Mouse (Mus musculus): ENCODE data around the gene Ocm. TPM values are rescaled to one million over a fixed set of nuclear protein-coding genes. Genes with fewer than 3 reads are reported as not detected.

Ocm gene
- polyA plus RNA-seq, 1 experiment from 2014 or later: 3.2 TPM

- no peak overlapping the region for H3K4me2 ChIP-seq (replicated peaks; ENCODE audit: low read depth, low read length)
- no peaks in the 10 kb centered on the region; the same call in 1 of the 2 replicates for H3K27me3 ChIP-seq (ENCODE audit: insufficient read depth, low read length)
- WGBS: 83% methylated on average over 11 of the region's 11 CpGs
- no peak overlapping the region for H3K27ac ChIP-seq (ENCODE audit: low read length)
- no peak overlapping the region for H3K9ac ChIP-seq (replicated peaks; ENCODE audit: low read length)
- no peak overlapping the region for H3K4me3 ChIP-seq (ENCODE audit: low read length)
- no peaks in the 10 kb centered on the region for H3K36me3 ChIP-seq (ENCODE audit: insufficient read depth, low read length)
- no peaks in the 10 kb centered on the region for H3K4me1 ChIP-seq (ENCODE audit: insufficient read depth, low read length)
- peaks cover 5% of the 10 kb centered on the region; the same call in 1 of the 2 replicates for H3K9me3 ChIP-seq (ENCODE audit: low read length)
- no peak for ATAC-seq (ENCODE audit: low FRiP score, low TSS enrichment)
Observed at GRCm38 (mm10) chr5:144043166-144043565, 16.7 kb upstream of the Ocm start.

DNA sequence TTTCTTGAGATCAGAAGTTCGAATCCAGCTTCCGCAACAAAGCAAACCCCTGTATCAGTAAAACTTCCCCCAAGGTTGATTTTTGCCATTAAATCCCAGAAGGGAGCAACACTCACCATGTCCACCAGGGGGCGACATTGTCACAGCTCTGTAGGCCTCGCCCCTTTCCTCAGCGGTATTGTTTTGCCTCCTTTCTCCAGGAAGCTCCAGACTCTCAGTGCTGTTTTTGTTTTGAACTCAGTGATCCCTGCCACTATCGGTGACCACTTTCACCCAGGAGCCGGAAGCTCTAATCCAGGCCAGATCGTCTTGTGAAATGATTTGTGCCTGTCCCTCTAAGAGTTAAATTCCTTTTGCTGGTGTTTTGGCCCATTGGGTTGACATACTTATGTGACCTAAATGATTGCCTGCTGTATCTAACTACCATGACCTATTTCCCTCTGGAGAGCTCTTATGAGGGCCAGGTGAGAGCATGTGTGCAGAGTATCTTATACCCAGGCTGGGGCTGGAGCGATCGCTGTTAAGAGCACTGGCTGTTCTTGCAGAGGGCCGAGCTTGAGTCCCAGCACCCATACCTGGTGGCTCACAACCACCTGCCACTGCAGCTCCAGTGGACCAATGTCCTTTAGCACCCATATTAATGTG, 14.4 kb upstream of the Ocm start:
- WGBS: 36% methylated on average over 11 of the region's 11 CpGs
- H3K9ac ChIP-seq (replicated peaks; ENCODE audit: low read length): no peak overlapping the region; the same call in 1 of the 2 replicates
- no peaks in the 10 kb centered on the region for H3K36me3 ChIP-seq (ENCODE audit: insufficient read depth, low read length)
- peaks cover 5% of the 10 kb centered on the region; the same call in 1 of the 2 replicates for H3K9me3 ChIP-seq (ENCODE audit: low read length)
- H3K4me3 ChIP-seq (ENCODE audit: low read length): peak overlapping the region; percentile 13; the same call in 1 of the 2 replicates
- no peak overlapping the region for H3K27ac ChIP-seq (ENCODE audit: low read length)
- peak; percentile 70; the same call in 1 of the 2 replicates for ATAC-seq (ENCODE audit: low FRiP score, low TSS enrichment)
- H3K27me3 ChIP-seq (ENCODE audit: insufficient read depth, low read length): no peaks in the 10 kb centered on the region
- H3K4me1 ChIP-seq (ENCODE audit: insufficient read depth, low read length): no peaks in the 10 kb centered on the region
- peak overlapping the region; percentile 30; the same call in 1 of the 2 replicates for H3K4me2 ChIP-seq (replicated peaks; ENCODE audit: low read depth, low read length)

GRCm38 (mm10) chr5:144039886-144040285, 13.4 kb upstream of the Ocm start:
- Histone ChIP-seq H3K4me2 (replicated peaks; ENCODE audit: low read depth, low read length) (no peak overlapping the region), H3K9ac (replicated peaks; ENCODE audit: low read length) (no peak overlapping the region), H3K4me3 (ENCODE audit: low read length) (no peak overlapping the region), H3K27ac (ENCODE audit: low read length) (no peak overlapping the region), H3K4me1 (ENCODE audit: insufficient read depth, low read length) (no peaks in the 10 kb centered on the region), H3K9me3 (ENCODE audit: low read length) (peaks cover 5% of the 10 kb centered on the region; the same call in 1 of the 2 replicates), H3K27me3 (ENCODE audit: insufficient read depth, low read length) (no peaks in the 10 kb centered on the region), H3K36me3 (ENCODE audit: insufficient read depth, low read length) (no peaks in the 10 kb centered on the region)
- 88% methylated on average over 5 of the region's 5 CpGs for WGBS
- ATAC-seq (ENCODE audit: low FRiP score, low TSS enrichment): no peak

DNA sequence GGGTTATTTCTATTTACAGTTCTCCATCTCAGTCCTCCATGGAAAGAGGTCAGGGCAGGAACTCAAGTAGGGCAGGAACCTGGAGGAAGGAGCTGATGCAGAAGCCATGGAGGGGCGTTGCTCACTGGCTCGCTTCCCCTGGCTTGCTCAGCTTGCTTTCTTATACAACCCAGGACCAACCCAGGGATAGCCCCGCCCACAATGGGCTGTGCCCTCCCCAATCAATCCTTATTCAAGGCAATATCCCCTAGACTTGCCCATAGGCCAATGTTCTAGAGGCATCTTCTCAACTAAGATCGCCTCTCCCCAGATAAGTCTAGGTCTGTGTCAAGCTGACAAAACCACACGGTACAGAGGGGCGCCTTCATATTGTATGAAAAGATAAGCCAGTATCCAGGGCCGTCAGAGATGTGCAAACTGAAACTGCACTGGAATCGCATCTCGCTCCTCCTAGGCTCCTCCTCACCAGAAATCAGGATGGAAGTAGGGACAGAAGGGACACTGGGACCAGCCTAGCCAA, 12.7 kb upstream of the Ocm start:
- no peak overlapping the region for H3K27ac ChIP-seq (ENCODE audit: low read length)
- no peaks in the 10 kb centered on the region for H3K36me3 ChIP-seq (ENCODE audit: insufficient read depth, low read length)
- WGBS: 78% methylated on average over 9 of the region's 9 CpGs
- no peaks in the 10 kb centered on the region for H3K27me3 ChIP-seq (ENCODE audit: insufficient read depth, low read length)
- no peaks in the 10 kb centered on the region for H3K4me1 ChIP-seq (ENCODE audit: insufficient read depth, low read length)
- ATAC-seq (ENCODE audit: low FRiP score, low TSS enrichment): no peak
- H3K4me2 ChIP-seq (replicated peaks; ENCODE audit: low read depth, low read length): no peak overlapping the region
- H3K9me3 ChIP-seq (ENCODE audit: low read length): peaks cover 5% of the 10 kb centered on the region; the same call in 1 of the 2 replicates
- no peak overlapping the region for H3K9ac ChIP-seq (replicated peaks; ENCODE audit: low read length)
- no peak overlapping the region for H3K4me3 ChIP-seq (ENCODE audit: low read length)

DNA sequence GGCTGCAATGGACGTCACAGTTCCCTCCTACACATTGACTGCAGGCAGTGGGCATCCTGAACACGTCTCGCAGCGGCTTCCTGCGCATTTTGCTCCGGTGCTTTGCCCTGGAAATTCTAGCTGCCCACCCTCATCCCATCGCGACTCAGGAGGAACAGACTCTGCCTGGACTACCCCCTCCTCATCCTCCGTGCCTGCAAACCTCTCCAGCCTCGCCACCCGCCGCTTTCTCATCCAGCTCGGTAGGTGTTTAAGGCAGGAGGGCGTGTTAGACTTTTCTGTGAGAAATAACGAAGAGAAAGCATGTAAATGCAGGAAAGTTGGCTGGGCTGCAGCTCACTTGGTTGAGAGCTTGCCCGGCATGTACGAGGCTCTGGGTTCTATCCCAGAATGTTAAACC, 10.5 kb upstream of the Ocm start:
- Histone ChIP-seq H3K9me3 (ENCODE audit: low read length) (peaks cover 5% of the 10 kb centered on the region; the same call in 1 of the 2 replicates), H3K4me3 (ENCODE audit: low read length) (no peak overlapping the region), H3K4me1 (ENCODE audit: insufficient read depth, low read length) (no peaks in the 10 kb centered on the region), H3K27ac (ENCODE audit: low read length) (no peak overlapping the region), H3K27me3 (ENCODE audit: insufficient read depth, low read length) (no peaks in the 10 kb centered on the region), H3K36me3 (ENCODE audit: insufficient read depth, low read length) (no peaks in the 10 kb centered on the region), H3K9ac (replicated peaks; ENCODE audit: low read length) (no peak overlapping the region), H3K4me2 (replicated peaks; ENCODE audit: low read depth, low read length) (0 out of 2 replicates have a peak overlapping the region, but pooled peaks have one; percentile 24)
- 55% methylated on average over 17 of the region's 17 CpGs for WGBS
- no peak for ATAC-seq (ENCODE audit: low FRiP score, low TSS enrichment)

GRCm38 (mm10) chr5:144034567-144034966, 8.1 kb upstream of the Ocm start:
- 62% methylated on average over 7 of the region's 7 CpGs for WGBS
- Histone ChIP-seq H3K9ac (replicated peaks; ENCODE audit: low read length) (no peak overlapping the region), H3K4me3 (ENCODE audit: low read length) (no peak overlapping the region), H3K4me2 (replicated peaks; ENCODE audit: low read depth, low read length) (no peak overlapping the region), H3K36me3 (ENCODE audit: insufficient read depth, low read length) (no peaks in the 10 kb centered on the region), H3K27me3 (ENCODE audit: insufficient read depth, low read length) (no peaks in the 10 kb centered on the region), H3K4me1 (ENCODE audit: insufficient read depth, low read length) (no peaks in the 10 kb centered on the region), H3K27ac (ENCODE audit: low read length) (no peak overlapping the region), H3K9me3 (ENCODE audit: low read length) (peaks cover 3% of the 10 kb centered on the region; the same call in 1 of the 2 replicates)
- no peak for ATAC-seq (ENCODE audit: low FRiP score, low TSS enrichment)

DNA sequence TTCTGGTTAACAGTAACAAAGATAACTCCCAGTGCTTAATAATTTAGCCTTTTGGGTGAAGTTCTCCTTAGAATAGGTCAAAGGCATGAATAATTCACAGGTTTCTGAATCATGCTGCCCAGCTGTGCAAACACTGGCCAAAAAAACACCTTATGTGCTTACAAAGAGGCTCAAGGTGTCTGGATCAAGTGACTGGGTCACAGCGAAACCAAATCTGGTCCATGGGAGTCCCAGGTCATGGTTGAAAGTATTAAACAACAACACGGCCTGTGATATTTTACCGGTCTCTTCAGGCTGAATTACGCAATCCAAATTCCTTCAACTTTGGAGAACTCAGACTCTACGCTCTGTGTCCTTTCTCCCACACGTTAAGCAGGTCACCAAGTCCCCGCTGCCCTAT, 6.0 kb upstream of the Ocm start:
- ATAC-seq (ENCODE audit: low FRiP score, low TSS enrichment): no peak
- Histone ChIP-seq H3K27ac (ENCODE audit: low read length) (no peak overlapping the region), H3K9me3 (ENCODE audit: low read length) (no peaks in the 10 kb centered on the region), H3K27me3 (ENCODE audit: insufficient read depth, low read length) (no peaks in the 10 kb centered on the region), H3K4me2 (replicated peaks; ENCODE audit: low read depth, low read length) (no peak overlapping the region), H3K4me3 (ENCODE audit: low read length) (no peak overlapping the region), H3K9ac (replicated peaks; ENCODE audit: low read length) (no peak overlapping the region), H3K36me3 (ENCODE audit: insufficient read depth, low read length) (no peaks in the 10 kb centered on the region), H3K4me1 (ENCODE audit: insufficient read depth, low read length) (no peaks in the 10 kb centered on the region)
- WGBS: 28% methylated on average over 7 of the region's 7 CpGs

- ATAC-seq (ENCODE audit: low FRiP score, low TSS enrichment): no peak
- Histone ChIP-seq H3K4me3 (ENCODE audit: low read length) (no peak overlapping the region), H3K27me3 (ENCODE audit: insufficient read depth, low read length) (no peaks in the 10 kb centered on the region), H3K36me3 (ENCODE audit: insufficient read depth, low read length) (peaks cover 2% of the 10 kb centered on the region), H3K27ac (ENCODE audit: low read length) (no peak overlapping the region), H3K9me3 (ENCODE audit: low read length) (no peaks in the 10 kb centered on the region), H3K4me1 (ENCODE audit: insufficient read depth, low read length) (0 out of 2 replicates have a peak, but pooled peaks cover 4% of the 10 kb centered on the region), H3K4me2 (replicated peaks; ENCODE audit: low read depth, low read length) (no peak overlapping the region), H3K9ac (replicated peaks; ENCODE audit: low read length) (no peak overlapping the region)
- 52% methylated on average over 9 of the region's 9 CpGs for WGBS
Observed at GRCm38 (mm10) chr5:144015845-144016244, 10.6 kb downstream of the Ocm start.

DNA sequence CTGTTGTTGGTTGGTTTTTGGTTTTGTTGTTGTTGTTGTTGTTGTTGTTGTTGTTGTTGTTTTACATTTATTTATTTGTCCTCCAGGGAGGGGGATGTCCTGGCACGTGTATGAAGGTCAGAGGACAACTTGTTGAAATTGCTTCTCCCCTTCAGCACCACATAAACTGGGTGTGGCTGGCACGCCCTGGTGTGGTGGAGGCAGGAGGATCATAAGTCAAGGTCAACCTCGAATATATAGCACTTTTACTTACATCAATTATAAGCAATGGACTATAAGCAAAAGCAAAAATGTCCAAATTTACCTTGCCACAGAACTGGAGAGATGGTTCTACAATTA, 11.2 kb downstream of the Ocm start:
- Histone ChIP-seq H3K27me3 (ENCODE audit: insufficient read depth, low read length) (no peaks in the 10 kb centered on the region), H3K9ac (replicated peaks; ENCODE audit: low read length) (no peak overlapping the region), H3K9me3 (ENCODE audit: low read length) (no peaks in the 10 kb centered on the region), H3K4me2 (replicated peaks; ENCODE audit: low read depth, low read length) (peak overlapping the region; percentile 52), H3K4me3 (ENCODE audit: low read length) (peak overlapping the region; percentile 98), H3K36me3 (ENCODE audit: insufficient read depth, low read length) (peaks cover 8% of the 10 kb centered on the region), H3K27ac (ENCODE audit: low read length) (no peak overlapping the region), H3K4me1 (ENCODE audit: insufficient read depth, low read length) (0 out of 2 replicates have a peak, but pooled peaks cover 4% of the 10 kb centered on the region)
- WGBS: 66% methylated on average over 3 of the region's 3 CpGs
- no peak for ATAC-seq (ENCODE audit: low FRiP score, low TSS enrichment)
